In the genomic region with DNA sequence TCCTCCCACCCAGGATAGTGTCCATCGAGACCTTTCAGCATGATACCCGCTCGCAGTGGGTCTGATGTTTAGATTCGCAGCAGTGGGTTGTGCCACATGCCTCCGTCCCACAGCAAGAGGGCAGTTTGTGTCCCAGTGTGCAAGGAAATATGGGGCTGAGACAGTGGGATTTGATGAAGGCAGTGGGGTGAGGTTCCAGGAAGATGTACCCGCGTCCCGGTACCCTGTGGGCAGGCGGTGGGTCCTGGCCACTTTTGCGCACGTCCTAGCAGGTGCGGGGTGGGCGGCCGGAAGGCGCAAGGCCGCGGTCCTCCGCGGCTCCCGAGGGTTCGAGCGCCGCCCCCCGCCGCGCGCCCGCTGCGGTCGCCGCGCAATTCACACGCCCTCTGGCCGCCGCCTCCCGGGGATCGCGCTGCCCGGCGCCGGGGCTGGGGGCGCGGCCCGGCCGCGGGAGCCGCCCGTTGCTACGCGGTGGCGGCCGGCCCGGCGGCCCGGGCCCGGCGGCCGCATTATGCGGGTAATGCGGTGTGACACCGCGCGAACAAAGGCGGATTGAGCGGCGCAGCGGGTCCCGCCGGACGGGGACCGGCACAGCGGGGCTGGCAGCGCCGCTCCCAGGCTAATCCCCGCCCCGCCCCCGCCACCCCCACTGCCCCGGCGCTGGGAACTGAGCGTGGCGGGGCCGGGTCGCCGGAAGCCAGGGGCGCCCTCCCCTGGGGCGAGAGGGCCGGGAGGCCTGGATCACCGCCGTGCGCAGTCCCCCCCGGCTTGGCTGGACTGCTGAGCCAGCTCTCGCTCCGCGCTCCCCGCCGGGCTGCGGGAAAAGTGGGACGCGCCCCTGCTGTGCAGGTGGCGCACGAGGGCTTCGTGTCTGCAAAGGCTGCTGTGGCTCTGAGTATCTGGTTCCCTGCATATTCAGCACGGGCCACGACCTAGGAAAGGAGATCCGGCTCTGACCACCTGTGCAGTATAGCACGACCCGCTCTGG, we compare ENCODE assay signal across 8 mouse cellular contexts. TPM values are rescaled to one million over a fixed set of nuclear protein-coding genes. Genes with fewer than 3 reads are reported as not detected.
DNase-seq lines count a peak whose midpoint lies in the region; ATAC-seq and TF ChIP-seq lines count a peak whose summit lies in the region.

No protein-coding gene starts in this region.

- no peaks in the 10 kb centered on the region for H3K9me3 ChIP-seq in limb, embryonic 15.5 days

- H3K4me3 ChIP-seq in cerebellum, adult 2 months (replicated peaks; ENCODE audit: insufficient read depth, low read depth, low read length), result peak overlapping the region; percentile 56
- peak overlapping the region; percentile 86 for H3K4me3 ChIP-seq in testis, adult 2 months (ENCODE audit: control insufficient read depth, low read depth, low read length)
- peak overlapping the region; percentile 52 for H3K4me3 ChIP-seq in limb, embryonic 15.5 days

- TF ChIP-seq POLR2A in cerebellum, adult 2 months (IDR thresholded peaks at IDR 0.05; ENCODE audit: borderline replicate concordance, insufficient read depth, low read length), result no peak
- TF ChIP-seq POLR2A in testis, adult 2 months (IDR thresholded peaks at IDR 0.05; ENCODE audit: control insufficient read depth, low read depth, low read length), result no peak

- DNase-seq in cerebellum, adult 2 months, result peak; percentile 36 to 49
- DNase-seq in cerebellum, adult 11 months, result no peak
- DNase-seq in testis, postnatal 10 days (ENCODE audit: low spot score), result no peak
- peak; percentile 23 for DNase-seq in heart, postnatal 4 days
- DNase-seq in retina, embryonic 14.5 days (ENCODE audit: low spot score), result peak; percentile 62
- DNase-seq in spleen, adult 12 weeks (ENCODE audit: low spot score), result no peak

- no peak for TF ChIP-seq CTCF in cerebellum, adult 2 months (IDR thresholded peaks at IDR 0.05; ENCODE audit: borderline replicate concordance, insufficient read depth, low read depth, low read length)
- TF ChIP-seq CTCF in testis, adult 2 months (IDR thresholded peaks at IDR 0.05; ENCODE audit: control insufficient read depth, insufficient read depth, insufficient replicate concordance, low read depth, low read length), result no peak

- WGBS in cerebellum, adult 2 months, result 1% methylated on average over 105 of the region's 107 CpGs
- under 1% methylated on average over 85 of the region's 107 CpGs for WGBS in limb, embryonic 15.5 days

- H3K27ac ChIP-seq in cerebellum, adult 2 months (ENCODE audit: insufficient read depth, low read length), result no peak overlapping the region
- H3K27ac ChIP-seq in testis, adult 2 months (ENCODE audit: control insufficient read depth, insufficient read depth, low read depth, low read length), result no peak overlapping the region
- H3K27ac ChIP-seq in limb, embryonic 15.5 days, result no peak overlapping the region

- no peaks in the 10 kb centered on the region for H3K27me3 ChIP-seq in cerebellum, adult 2 months (ENCODE audit: control insufficient read depth, insufficient read depth, low read length)
- H3K27me3 ChIP-seq in testis, adult 2 months (ENCODE audit: control insufficient read depth, insufficient read depth, low read length), result no peaks in the 10 kb centered on the region; the same call in 1 of the 2 replicates
- peaks cover 60% of the 10 kb centered on the region for H3K27me3 ChIP-seq in limb, embryonic 15.5 days

- no peak for ATAC-seq in limb, embryonic 15.5 days (ENCODE audit: insufficient number of reproducible peaks, low FRiP score, low TSS enrichment, low read depth)

- peak overlapping the region; percentile 52; the same call in 1 of the 2 replicates for H3K9ac ChIP-seq in limb, embryonic 15.5 days

- H3K4me1 ChIP-seq in cerebellum, adult 2 months (ENCODE audit: control insufficient read depth, insufficient read depth, low read length), result peaks cover 12% of the 10 kb centered on the region
- H3K4me1 ChIP-seq in testis, adult 2 months (ENCODE audit: control insufficient read depth, insufficient read depth, low read length), result peaks cover 8% of the 10 kb centered on the region
- H3K4me1 ChIP-seq in limb, embryonic 15.5 days, result peaks cover 21% of the 10 kb centered on the region

- H3K36me3 ChIP-seq in testis, adult 2 months (ENCODE audit: control insufficient read depth, insufficient read depth, low read length), result no peaks in the 10 kb centered on the region
- H3K36me3 ChIP-seq in limb, embryonic 15.5 days, result no peaks in the 10 kb centered on the region

- H3K4me2 ChIP-seq in limb, embryonic 15.5 days, result peak overlapping the region; percentile 97

RNA-seq across cellular contexts. Expression of gene Wnt3, which starts 36.0 kb away (rescaled TPM):
- 13.6 and 14.5 TPM in 2 replicates for polyA plus RNA-seq in cerebellum, adult 2 months (2012; rRNA removed)
- polyA plus RNA-seq in testis, adult 2 months (2012; rRNA removed), result 24.1 and 28.9 TPM in 2 replicates
- not detected for total RNA-seq in heart, postnatal 4 days (2021)
- polyA plus RNA-seq in limb, embryonic 15.5 days (2015; fragmentation: Nextera tagmentation; extraction: Ambion mirVana), result 19.7 and 22.6 TPM in 2 replicates

Comparison
In these comparisons a context has a peak if more than half of its experiments do, and no peak if none do; other contexts are left out.
1. DNase-seq: peak in cerebellum, adult 2 months (2 of 2), heart, postnatal 4 days (single experiment) and retina, embryonic 14.5 days (single experiment); none in cerebellum, adult 11 months (single experiment), testis, postnatal 10 days (single experiment) and spleen, adult 12 weeks (single experiment).
2. Peak in every context shown above with its lines, with median percentiles within 50 percentile points of each other: H3K4me3 ChIP-seq.